Mouse (Mus musculus) thymus, postnatal 36 days (tissue): Measurements from ENCODE around the gene Olfr592.
"Not testable (repeated sequence)": the region's sequence is repeated elsewhere in the genome, so short reads cannot be mapped to it uniquely, and the experiment has no call there.

Experiments
- DNase-seq, 2 experiments: peaks; one replicate each; pipeline ENCODE4 v3.0.0; 2022; ENCODE audit warnings: mixed read lengths in 2 of 2

The Olfr592 gene

DNA sequence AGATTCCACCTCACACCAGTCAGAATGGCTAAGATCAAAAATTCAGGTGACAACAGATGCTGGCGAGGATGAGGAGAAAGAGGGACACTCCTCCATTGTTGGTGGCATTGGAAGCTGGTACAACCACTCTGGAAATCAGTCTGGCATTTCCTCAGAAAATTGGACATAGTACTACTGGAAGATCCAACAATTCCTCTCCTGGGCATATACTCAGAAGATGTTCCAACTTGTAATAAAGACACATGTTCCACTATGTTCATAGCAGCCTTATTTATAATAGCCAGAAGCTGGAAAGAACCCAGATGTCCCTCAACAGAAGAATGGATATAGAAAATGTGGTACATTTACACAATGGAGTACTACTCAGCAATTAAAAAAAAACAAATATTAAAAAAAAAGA is at the start of gene Olfr592:
TSS of gene Olfr592 (plus strand) at position 301 of the 400 bp plus-strand sequence.
- not testable (repeated sequence) for DNase-seq

DNA sequence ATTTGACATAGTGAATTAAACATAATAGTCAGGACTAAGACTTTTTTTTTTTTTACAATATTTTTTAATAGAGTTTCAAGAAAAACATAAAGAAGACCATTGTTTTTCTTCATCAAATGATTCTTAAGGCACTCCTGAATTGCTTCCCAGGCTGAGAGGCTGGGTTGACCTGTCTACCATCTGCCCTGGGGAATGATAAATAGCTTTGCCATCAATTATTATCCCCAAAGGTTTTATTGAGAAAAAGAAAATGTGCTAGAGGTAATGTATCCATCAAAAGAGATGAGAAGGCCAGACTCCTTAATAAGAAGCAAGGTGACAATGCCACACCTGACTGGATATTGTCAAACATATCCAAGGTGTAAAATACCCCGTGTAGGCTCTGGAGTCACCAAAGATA is 44.0 kb upstream of the Olfr592 start, which contains the start of gene Olfr588-ps1:
TSS of gene Olfr588-ps1 (plus strand) at position 301 of the 400 bp plus-strand sequence.
- DNase-seq = no peak

- DNase-seq = no peak
Measured at GRCm38 (mm10) chr7:103156256-103156655, 28.3 kb upstream of the Olfr592 start, which contains the start of gene Olfr589. TSS of gene Olfr589 (minus strand) at chr7:103156356.

GRCm38 (mm10) chr7:103169697-103170096 is 14.9 kb upstream of the Olfr592 start:
- no peak for DNase-seq

- DNase-seq = no peak
Measured at GRCm38 (mm10) chr7:103178240-103178639, 6.4 kb upstream of the Olfr592 start, which contains the start of gene Olfr591. TSS of gene Olfr591 (minus strand) at chr7:103178340.

DNA sequence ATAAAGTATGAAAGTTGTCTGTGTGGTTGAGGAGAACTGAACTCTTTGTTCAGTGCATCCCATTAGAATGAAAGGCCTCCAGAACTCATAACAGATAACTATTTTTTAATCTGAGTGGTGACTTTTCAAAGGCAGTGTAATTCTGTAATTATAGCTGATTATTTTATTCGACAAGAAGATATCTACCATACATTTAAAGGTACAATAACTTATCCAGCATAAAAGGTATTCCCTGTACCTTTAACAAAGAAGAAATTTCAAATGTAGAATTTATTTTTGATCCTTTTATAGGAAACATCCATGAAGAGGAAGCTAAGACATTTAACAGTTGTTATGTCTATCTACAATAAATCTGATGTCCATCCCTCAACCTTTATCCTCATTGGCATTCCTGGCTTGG is 27.0 kb downstream of the Olfr592 start, which contains the start of gene Olfr593:
TSS of gene Olfr593 (plus strand) at position 301 of the 400 bp plus-strand sequence.
- DNase-seq = no peak

DNA sequence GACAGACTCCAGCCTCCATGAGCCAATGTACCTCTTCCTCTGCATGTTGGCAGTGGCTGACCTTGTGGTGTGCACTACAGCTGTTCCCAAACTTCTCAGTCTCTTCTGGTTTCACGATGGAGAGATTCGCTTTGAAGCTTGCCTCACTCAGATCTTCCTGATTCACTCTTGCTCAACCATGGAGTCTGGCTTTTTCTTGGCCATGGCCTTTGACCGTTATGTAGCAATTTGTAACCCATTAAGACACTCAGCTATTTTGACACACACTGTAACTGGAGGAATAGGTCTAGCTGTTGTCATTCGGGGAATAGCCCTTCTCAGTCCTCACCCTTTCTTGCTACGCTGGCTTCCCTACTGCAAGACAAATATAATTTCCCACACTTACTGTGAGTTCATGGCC is 27.4 kb downstream of the Olfr592 start:
- DNase-seq = not testable (repeated sequence)

DNA sequence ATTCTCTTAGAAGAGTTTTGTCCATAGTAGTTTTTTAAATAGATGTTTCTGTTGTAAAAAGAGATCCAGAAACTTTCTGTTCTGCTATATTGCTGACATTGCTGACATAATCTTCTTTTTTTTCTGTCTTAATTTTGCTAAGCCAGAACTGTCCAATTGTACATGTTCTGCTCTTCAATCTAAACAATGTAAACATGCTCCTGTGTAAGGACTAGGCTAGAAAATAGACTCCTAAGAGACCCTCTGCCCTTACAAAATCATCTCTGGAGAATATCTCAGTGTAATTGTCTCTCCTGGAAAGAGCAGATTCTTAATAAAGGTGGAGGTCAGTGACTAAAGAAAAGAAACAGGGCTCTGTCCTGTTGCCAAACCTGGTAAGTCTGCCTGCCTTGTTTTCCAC is 32.1 kb downstream of the Olfr592 start, which contains the start of gene Olfr594:
TSS of gene Olfr594 (plus strand) at position 301 of the 400 bp plus-strand sequence.
- DNase-seq = no peak
